Mouse (Mus musculus) erythroblast, embryonic 14.5 days (primary cell): ENCODE measurements around the gene Grid2ip.

Experiments
- GATA1 ChIP-seq: IDR thresholded peaks from 2 replicates; pipeline ENCODE4 v1.6.1; 2012; ENCODE audit warnings: low read length, inconsistent platforms, mixed read lengths
- TAL1 ChIP-seq: IDR thresholded peaks from 3 replicates; pipeline ENCODE4 v1.6.1; 2012; ENCODE audit warnings: low read length, inconsistent platforms, mixed read lengths

DNA sequence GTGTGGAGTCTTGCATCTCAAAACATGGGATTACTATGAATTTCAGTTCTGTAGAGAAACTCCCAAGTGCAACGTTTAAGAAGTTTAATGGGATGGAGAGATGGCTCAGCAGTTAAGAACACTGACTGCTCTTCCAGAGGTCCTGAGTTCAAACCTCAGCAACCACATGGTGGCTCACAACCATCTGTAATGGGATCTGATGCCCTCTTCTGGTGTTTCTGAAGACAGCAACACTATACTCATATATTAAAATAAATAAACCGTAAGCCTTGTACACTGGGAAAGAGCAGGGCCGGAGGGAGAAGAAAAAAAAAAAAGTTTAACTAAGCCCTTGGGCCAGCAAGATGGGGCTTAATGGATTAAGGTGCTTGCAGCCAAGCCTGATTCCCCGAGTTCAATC is 65.9 kb downstream of the Grid2ip start:
- TF ChIP-seq TAL1 = no peak
- no peak for TF ChIP-seq GATA1
